Mouse (Mus musculus) spleen, adult 2 months (tissue): ENCODE results near the gene Rbfox1. TPM values are rescaled to one million over a fixed set of nuclear protein-coding genes. Genes with fewer than 3 reads are reported as not detected.

Experiments
- DNase-seq, 2 experiments: peaks; one replicate each; pipeline versions ENCODE4 v3.0.0 to v3.0.0-alpha.2; 2012 to 2021; ENCODE audit warnings: low spot score in 2 of 2, low read depth in 1 of 2
- H3K27ac ChIP-seq: fragments of 200-500 bp; 2 replicates; pipeline ENCODE4 v1.5.1; 2012; ENCODE audit warnings: low read length, inconsistent platforms; ENCODE audit not compliant: insufficient read depth
- H3K27me3 ChIP-seq: fragments of 200-500 bp; 2 replicates; pipeline ENCODE4 v1.6.1; 2012; ENCODE audit warnings: mild to moderate bottlenecking, moderate library complexity, low read length, inconsistent platforms; ENCODE audit not compliant: control insufficient read depth, insufficient read depth
- H3K36me3 ChIP-seq: fragments of 200-500 bp; 2 replicates; pipeline ENCODE4 v1.6.1; 2012; ENCODE audit warnings: mild to moderate bottlenecking, low read length, inconsistent platforms; ENCODE audit not compliant: control insufficient read depth, insufficient read depth
- H3K4me1 ChIP-seq: fragments of 200-500 bp; 2 replicates; pipeline ENCODE4 v1.6.1; 2011; ENCODE audit warnings: inconsistent platforms; ENCODE audit not compliant: control insufficient read depth, insufficient read depth, insufficient read length
- H3K4me3 ChIP-seq: fragments of 200-500 bp; 2 replicates; pipeline ENCODE4 v1.5.1; 2011; ENCODE audit warnings: mild to moderate bottlenecking, inconsistent platforms; ENCODE audit not compliant: insufficient read depth, insufficient read length; ENCODE audit errors: extremely low read depth
- CTCF ChIP-seq: fragments of 200-500 bp; IDR thresholded peaks from 2 replicates; pipeline ENCODE4 v1.5.1; 2011; ENCODE audit warnings: mild to moderate bottlenecking, inconsistent platforms; ENCODE audit not compliant: insufficient read depth, insufficient read length, insufficient replicate concordance; ENCODE audit errors: extremely low read depth
- POLR2A ChIP-seq: fragments of 200-500 bp; IDR thresholded peaks from 2 replicates; pipeline ENCODE4 v1.6.1; 2011; ENCODE audit warnings: low read depth, low read length, inconsistent platforms
- WGBS: fragments of 180-500 bp; shearing (Covaris S2); methylation state at CpG from one replicate; pipeline ENCODE4 v1.1.7; 2018; 5-methylcytosine and 5-hydroxymethylcytosine counted together
- polyA plus RNA-seq: library from polyadenylated mRNA; depleted of rRNA; stranded (reverse); fragments of >200 nt; gene quantifications from 2 replicates; pipeline ENCODE4 v1.2.3, GENCODE M21; 2012

Gene Rbfox1
- polyA plus RNA-seq, 1 experiment, result 1.0 TPM

- 93% methylated on average over 9 of the region's 9 CpGs for WGBS
- H3K36me3 ChIP-seq, result no peaks in the 10 kb centered on the region
- no peak for DNase-seq
- no peak overlapping the region for H3K4me3 ChIP-seq
- TF ChIP-seq POLR2A, result no peak
- no peak for TF ChIP-seq CTCF
- H3K4me1 ChIP-seq, result no peaks in the 10 kb centered on the region
- no peaks in the 10 kb centered on the region for H3K27me3 ChIP-seq
- no peak overlapping the region for H3K27ac ChIP-seq
Measured at GRCm38 (mm10) chr16:6180819-6181218, 295.7 kb downstream of the Rbfox1 start.

DNA sequence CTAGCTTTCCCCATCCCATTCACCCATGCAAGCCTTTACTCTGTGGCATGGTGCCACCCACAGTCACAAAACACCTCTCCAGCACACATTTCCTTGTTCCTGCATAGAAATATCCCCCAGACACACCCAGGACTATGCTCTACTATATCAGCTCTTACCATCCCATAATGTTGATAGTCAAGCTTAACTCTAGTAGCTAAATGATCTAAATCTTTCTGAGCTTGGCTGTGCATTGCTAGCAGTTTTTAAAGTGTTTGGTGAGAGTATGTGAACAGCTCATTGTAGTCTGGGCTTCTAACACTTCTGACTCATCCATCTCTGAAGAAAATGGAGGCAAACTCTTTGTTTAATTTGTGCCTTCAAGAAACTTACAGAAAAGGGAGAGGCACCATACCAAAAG, 297.2 kb downstream of the Rbfox1 start:
- DNase-seq, result no peak
- no peaks in the 10 kb centered on the region for H3K4me1 ChIP-seq
- H3K4me3 ChIP-seq, result no peak overlapping the region
- TF ChIP-seq POLR2A (no peak), CTCF (no peak)
- H3K27me3 ChIP-seq, result no peaks in the 10 kb centered on the region
- H3K36me3 ChIP-seq, result no peaks in the 10 kb centered on the region
- H3K27ac ChIP-seq, result no peak overlapping the region

DNA sequence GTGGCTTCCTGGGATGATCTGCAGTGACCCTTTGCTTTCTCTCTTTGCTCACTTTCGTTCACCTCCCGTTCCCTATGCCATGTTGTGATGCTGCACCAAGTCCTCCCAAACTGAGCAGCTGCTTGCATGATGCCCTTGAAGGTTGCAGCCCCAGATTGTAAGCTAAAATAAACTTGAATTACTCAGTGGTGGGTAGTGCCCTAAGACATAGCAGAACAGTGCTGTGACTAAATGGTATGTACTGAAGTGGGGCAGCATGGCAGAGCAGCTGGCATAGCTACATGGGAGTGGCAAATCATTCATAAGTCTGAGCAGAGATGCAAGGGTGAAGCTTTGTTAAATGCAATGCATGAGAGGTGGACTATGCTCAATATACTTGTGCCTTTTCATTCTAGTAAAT, 307.2 kb downstream of the Rbfox1 start:
- TF ChIP-seq POLR2A (no peak), CTCF (no peak)
- DNase-seq, result no peak
- Histone ChIP-seq H3K36me3 (no peaks in the 10 kb centered on the region), H3K27me3 (no peaks in the 10 kb centered on the region), H3K4me3 (no peak overlapping the region), H3K4me1 (no peaks in the 10 kb centered on the region), H3K27ac (no peak overlapping the region)
- WGBS, result 84% methylated on average over 2 of the region's 2 CpGs

DNA sequence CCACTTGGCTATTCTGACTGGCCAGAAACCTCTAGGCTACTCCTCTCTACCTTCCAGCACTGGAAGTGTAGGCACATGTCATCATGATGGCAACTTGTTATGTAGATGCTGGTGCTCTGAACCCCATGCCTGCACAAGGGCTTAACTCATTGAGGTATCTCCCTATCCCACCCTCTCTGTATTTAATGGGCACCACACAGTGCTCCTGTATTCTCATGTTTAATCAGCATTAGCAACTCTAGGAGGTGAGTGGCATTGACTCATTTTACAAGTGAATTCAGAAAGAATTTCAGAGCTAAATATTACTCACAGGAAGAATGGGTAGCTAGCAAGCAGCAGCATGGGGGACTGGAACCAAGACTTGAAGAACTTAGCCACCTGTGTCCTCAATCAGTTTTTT, 321.3 kb downstream of the Rbfox1 start:
- no peak for DNase-seq
- Histone ChIP-seq H3K36me3 (no peaks in the 10 kb centered on the region), H3K27ac (no peak overlapping the region), H3K4me1 (no peaks in the 10 kb centered on the region), H3K4me3 (no peak overlapping the region), H3K27me3 (no peaks in the 10 kb centered on the region)
- TF ChIP-seq POLR2A (no peak), CTCF (no peak)

DNA sequence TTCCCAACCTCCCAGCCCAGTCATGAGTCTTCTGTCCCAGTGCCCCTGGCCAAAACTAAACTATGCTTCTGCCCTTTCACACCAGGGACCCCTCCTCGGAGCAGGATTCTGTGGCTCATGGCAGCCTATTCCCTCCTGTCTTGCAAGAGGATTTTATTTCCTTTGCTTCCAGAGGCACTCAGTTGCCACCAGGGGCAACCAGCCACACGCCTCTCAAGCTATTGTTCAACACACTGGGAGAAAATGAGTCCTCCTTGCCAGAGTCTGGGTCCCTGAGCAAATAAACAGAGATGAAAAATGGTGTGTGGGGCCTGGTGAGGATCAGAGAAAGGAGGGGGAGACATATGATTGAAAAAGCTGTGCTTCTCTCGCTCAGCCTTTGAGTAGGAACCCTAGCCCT, 327.8 kb downstream of the Rbfox1 start:
- Histone ChIP-seq H3K27me3 (no peaks in the 10 kb centered on the region), H3K36me3 (no peaks in the 10 kb centered on the region), H3K27ac (no peak overlapping the region), H3K4me3 (no peak overlapping the region), H3K4me1 (no peaks in the 10 kb centered on the region)
- DNase-seq, result no peak
- no peak for TF ChIP-seq POLR2A
- TF ChIP-seq CTCF, result no peak
- WGBS, result 50% methylated on average over 3 of the region's 3 CpGs

GRCm38 (mm10) chr16:6227449-6227848, 342.3 kb downstream of the Rbfox1 start:
- Histone ChIP-seq H3K27ac (no peak overlapping the region), H3K27me3 (no peaks in the 10 kb centered on the region), H3K4me3 (no peak overlapping the region), H3K4me1 (no peaks in the 10 kb centered on the region), H3K36me3 (no peaks in the 10 kb centered on the region)
- DNase-seq, result no peak
- WGBS, result 73% methylated on average over 6 of the region's 6 CpGs
- TF ChIP-seq POLR2A (no peak), CTCF (no peak)

DNA sequence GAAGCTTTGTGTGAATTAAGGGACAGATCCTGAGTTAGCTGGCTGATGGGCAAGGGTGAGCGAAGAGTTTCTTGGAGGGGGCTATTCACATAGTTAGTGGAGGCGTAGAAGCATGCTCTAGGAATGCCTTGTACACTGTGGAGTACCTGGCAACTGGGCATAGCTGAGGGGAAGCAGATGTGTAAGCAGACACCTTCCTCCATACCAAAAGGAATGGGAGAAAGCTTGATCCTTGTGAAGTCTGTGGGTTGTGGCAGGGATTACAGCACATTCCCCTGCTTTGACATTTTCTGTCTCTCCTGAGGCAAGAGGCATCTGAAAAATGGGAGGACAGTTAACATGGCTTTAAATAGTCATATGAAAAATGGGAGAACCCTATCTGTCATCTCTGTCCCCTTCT, 347.8 kb downstream of the Rbfox1 start:
- no peak overlapping the region for H3K27ac ChIP-seq
- H3K27me3 ChIP-seq, result no peaks in the 10 kb centered on the region
- H3K4me3 ChIP-seq, result no peak overlapping the region
- TF ChIP-seq POLR2A (no peak), CTCF (no peak)
- no peaks in the 10 kb centered on the region for H3K36me3 ChIP-seq
- WGBS, result 88% methylated on average over 2 of the region's 2 CpGs
- H3K4me1 ChIP-seq, result no peaks in the 10 kb centered on the region
- no peak for DNase-seq
